Mouse (Mus musculus): Measurements from ENCODE around the gene Mrpl33. TPM values are rescaled to one million over a fixed set of nuclear protein-coding genes. Genes with fewer than 3 reads are reported as not detected.
"Not testable (repeated sequence)": the region's sequence is repeated elsewhere in the genome, so short reads cannot be mapped to it uniquely, and the experiment has no call there.

The Mrpl33 gene
- polyA plus RNA-seq, 1 experiment, result 31.4 TPM

GRCm38 (mm10) chr5:31595868-31596267 lies 867 bp upstream of the Mrpl33 start:
- no peak for DNase-seq (ENCODE audit: low read depth)

GRCm38 (mm10) chr5:31597430-31597944 lies 752 bp downstream of the Mrpl33 start:
- DNase-seq (ENCODE audit: low read depth), result no peak

DNA sequence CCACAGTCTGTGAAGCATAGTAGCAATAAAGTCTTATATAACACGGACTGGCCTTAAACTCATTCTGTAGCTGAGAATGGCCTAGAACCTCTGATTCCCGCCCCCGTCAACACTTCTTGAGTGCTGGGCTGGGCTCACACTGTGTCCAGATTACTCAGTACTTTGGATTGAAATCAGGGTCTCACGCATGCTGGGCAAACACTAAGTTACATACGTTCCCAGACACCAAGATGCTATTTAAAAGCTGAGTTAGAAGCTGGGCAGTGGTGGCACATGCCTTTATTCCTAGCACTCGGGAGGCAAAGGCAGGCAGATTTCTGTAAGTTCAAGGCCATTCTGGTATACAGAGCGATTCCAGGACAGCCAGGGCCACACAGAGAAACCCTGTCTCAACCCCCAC lies 1.4 kb downstream of the Mrpl33 start:
- DNase-seq (ENCODE audit: low read depth), result no peak

- DNase-seq (ENCODE audit: low read depth), result no peak
Measured at GRCm38 (mm10) chr5:31598579-31598978, 1.8 kb downstream of the Mrpl33 start.

DNA sequence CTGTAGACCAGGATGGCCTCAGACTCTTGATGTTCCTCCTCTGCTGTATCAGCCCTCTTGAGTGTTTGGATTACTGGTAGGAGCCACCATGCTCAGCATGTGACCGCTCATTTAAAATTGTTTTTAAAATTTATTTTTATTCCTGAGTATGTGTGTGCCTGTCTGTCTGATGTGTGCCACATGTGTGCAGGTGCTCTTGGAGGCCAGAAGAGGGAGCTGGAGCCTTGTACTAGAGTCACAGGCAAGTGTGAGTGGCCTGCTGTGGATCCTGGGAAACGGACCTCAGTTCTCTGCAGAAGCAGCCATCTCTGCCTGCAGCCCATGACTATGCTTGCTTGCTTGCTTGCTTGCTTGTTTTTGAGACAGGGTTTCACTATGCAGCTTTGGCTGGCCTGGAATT lies 2.4 kb downstream of the Mrpl33 start:
- DNase-seq (ENCODE audit: low read depth), result no peak

DNA sequence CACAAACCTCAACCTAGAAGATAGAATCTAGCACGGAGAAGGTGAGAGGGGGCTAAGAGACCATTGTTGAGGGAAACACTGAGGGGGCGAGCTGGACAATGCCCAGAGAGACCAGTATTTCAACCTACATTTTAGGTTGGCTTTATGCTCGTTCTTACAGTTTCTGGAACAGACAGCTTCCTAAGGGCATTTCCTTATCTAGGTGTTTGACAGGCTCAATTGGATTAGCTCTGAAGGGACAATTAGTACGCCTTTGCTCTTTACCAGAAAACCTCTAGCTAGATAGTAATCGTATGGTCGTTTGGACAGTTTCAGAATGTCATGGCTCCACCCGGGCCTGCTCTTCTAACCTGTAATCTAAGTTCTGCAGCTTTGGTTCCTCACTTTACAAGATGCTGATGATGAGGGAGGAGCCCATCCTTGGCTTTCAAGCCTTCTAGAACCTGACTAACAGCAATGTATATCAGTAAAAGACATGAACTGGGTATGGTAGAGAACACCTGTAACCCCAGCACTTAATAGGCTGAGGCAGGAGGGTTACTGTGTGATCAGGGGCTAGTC lies 4.5 kb downstream of the Mrpl33 start:
- DNase-seq (ENCODE audit: low read depth), result no peak

DNA sequence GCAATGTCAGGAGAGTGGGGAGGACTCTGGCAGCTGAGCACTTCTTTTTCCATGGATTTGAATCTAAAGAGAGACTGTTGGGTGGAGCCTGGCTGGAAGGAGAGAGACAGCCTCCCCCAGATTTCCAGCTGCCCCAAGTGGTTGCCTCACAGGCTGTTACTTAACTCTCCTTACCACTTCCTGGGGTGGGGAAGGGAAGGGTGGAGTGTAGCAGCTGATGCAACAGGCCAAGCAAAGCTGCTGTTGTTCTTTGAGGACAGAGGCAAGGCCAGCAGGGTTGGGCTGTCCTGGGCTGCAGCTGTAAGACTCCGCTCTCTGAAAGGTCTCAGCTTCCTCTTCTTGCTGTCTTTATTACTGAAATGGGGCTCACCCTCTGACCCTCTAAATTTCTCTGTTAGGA lies 5.6 kb downstream of the Mrpl33 start:
- DNase-seq (ENCODE audit: low read depth), result peak; percentile 90

DNA sequence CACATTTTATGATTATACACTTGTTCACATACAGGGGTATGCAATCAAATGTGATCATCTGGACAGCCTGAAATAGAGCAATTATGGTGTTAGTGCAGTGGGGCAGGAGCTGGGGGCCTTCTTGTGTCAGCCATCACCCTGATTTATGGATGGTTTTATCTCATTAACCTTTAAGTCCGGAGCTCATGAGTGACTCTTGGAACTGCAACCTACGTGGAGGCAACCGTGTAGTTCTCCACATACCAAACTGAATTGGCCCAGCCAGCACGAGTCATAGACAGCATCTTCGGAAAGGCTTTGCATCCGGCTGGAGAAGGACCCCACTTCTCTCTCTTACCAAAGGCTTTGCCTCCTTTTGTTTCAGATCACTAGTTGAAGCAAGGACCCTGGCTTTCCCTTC lies 7.0 kb downstream of the Mrpl33 start:
- DNase-seq (ENCODE audit: low read depth), result no peak

DNA sequence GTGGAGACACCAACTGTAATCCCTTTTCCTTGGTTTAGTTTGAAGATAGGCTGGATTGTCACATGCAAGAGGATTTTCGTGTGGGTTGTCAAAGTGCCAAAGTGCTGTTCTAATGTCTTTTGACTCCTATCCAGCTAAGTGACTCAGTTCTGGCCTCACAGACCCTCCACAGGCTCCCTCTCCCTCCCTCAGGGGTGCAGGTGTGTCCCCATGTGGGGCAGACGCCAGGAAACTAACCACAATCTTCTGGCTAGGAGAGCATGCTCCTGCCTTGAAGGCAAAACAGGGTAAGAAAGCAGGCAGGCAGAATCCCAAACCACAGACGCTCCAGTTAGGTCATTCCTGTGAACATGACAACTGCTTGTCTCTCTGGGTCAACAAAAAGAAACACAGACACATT lies 9.4 kb downstream of the Mrpl33 start:
- peak; percentile 97 for DNase-seq (ENCODE audit: low read depth)

DNA sequence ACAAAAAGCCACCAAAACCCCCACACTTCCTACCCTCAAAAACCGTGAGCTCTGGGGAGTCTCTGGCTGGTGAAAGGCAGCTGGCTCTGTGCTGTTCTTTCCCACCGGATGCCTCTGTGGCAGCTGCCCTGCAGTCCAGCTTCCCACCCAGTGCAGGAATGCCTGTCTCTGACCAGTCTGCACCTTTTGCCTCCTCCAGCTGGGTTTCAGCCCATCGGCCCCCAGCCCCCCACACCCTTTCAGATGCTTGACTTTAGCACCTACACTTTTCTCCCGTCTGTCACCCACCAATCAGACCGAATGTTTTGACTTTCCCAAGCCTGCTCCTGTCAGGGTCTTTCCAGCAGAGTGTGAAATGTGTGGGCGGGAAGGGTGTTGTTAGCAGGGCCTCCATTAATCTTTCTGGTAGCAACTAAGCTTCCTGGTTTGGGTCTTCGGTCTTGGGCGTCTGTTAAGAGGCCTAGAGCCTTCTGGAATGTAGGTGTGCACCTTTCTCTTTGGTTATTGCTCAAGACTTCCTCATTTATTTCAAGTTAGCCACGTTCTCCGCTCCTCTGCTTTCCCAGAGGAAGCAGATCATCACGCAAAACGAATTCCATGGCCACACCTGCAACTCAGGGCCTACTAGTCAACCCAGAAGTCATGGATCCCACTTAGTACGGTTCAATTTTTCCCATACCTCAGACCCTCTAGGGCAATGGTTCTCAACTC lies 13.8 kb downstream of the Mrpl33 start:
- DNase-seq (ENCODE audit: low read depth), result no peak

- no peak for DNase-seq (ENCODE audit: low read depth)
Measured at GRCm38 (mm10) chr5:31611186-31611585, 14.5 kb downstream of the Mrpl33 start.

GRCm38 (mm10) chr5:31613852-31614286 lies 17.1 kb downstream of the Mrpl33 start:
- DNase-seq (ENCODE audit: low read depth), result no peak

DNA sequence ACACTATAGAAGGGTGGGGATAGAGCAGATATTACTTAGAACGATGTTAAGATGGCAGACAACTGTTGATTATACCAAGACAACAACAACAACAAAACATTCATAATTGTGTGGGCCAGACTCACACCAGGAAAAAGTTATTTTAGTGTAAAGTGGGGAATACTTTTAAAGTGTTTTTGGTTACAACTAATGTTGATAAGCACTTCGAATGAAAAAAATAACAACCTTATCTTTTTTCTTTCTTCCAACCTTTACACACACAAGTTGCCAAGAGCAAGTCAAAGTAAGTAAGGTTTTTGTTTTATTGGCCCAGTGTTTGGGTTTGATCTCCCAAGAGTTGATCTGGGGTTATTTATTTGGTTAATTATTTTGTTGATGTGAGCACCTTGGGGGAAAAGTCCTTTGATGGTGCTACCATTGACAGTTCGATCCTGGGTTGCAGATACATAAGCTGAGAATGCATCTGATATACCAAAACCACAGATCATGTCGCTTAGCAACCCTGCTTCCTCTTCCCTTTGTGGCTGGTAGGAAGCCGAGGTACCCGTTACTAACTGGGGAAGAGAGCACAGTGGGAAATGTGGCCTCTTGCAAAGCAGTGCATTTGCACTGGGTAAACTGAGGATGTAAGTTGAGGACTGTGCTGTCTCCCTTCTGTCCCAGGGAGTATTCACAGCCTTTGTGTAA lies 17.7 kb downstream of the Mrpl33 start:
- no peak for DNase-seq (ENCODE audit: low read depth)

- DNase-seq (ENCODE audit: low read depth), result no peak
Measured at GRCm38 (mm10) chr5:31620326-31620725, 23.6 kb downstream of the Mrpl33 start.

- DNase-seq (ENCODE audit: low read depth), result no peak
Measured at GRCm38 (mm10) chr5:31627117-31627516, 30.4 kb downstream of the Mrpl33 start.

DNA sequence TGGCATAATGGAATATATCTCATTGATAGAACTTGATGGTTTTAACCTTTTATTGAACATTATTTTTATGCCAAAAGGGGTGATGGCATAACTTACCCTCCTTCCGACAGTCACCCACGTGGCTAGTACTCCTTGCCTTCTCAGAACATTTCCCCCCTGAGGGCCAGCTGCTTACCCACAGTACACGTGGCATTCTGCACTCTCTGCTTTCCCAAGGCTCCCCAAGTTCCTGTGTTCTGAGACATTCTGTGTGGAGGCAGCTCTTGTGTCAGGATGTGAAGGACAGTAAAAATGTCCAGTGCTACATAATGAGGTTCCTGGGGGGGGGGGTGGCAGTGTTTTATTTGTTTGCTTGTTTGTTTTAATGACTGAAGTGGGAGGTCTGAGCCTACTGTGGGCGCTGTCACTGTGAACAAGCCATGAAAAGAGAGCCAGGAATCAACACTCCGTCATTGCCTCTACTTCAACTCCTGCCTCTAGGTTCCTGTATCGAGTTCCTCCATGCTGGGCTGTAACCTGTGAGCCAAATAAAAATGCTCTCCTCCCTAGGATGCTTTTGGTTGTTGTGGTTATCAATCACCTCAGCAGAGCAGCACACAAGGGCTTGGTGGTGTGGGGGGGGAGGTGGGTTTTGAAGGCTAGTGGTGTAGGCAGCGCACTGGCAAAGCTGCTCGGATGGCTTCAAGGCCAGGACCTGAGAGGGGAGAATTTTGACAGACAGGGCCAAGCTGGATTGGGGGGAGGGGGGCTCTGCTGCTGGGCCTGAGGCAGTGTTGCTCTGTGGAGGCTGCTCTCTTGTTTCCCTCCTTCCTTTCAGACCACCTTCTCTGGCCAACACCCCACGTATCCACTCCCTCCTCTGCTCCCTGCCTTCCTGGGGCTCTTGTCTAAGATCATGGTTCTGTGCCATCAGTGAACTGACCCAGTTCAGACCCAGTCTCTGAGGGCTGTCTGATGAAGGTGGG lies 31.1 kb downstream of the Mrpl33 start:
- DNase-seq (ENCODE audit: low read depth), result no peak

DNA sequence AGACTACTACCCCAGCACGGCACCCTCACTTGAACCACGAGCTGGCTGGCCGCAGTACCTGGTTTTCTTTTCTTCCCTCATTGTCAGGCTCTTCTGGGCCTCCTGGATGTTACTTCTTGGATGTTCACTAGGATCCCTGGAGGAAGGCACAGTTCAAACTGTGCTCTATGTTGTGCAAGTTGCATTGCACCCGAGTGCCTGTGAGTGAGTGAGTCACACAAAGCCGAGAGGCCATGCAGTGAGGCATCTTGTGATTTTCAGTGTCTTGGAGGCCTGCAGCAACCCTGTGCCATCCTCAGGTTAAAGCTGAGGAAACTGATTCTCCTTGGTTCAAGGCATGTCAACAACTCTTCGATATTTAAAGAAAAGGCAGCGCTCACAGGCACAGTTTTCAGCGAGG lies 31.8 kb downstream of the Mrpl33 start:
- DNase-seq (ENCODE audit: low read depth), result no peak

- peak; percentile 13 for DNase-seq (ENCODE audit: low read depth)
Measured at GRCm38 (mm10) chr5:31630064-31630463, 33.3 kb downstream of the Mrpl33 start.

DNA sequence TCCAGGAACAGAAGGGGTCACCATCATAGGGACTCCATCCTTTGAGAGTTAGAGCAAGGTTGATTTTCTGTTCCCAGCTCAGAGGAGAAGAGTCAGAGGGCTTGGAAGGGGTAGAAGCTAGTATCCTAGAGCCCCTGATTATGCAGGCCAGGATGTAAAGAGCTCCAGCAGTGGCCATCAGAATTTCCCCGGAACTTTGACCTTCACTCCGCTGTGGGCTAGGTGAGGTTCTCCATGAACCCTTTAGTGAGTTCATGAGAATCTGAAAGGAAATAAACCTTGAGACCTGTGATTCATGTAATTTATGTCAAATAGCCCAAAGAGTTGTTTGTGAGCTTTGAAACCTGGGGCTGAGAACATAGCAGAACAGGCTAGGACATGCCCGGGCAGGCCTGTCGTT lies 34.4 kb downstream of the Mrpl33 start:
- not testable (repeated sequence) for DNase-seq (ENCODE audit: low read depth)

- DNase-seq (ENCODE audit: low read depth), result no peak
Measured at GRCm38 (mm10) chr5:31634161-31634560, 37.4 kb downstream of the Mrpl33 start.

GRCm38 (mm10) chr5:31634679-31635078 lies 37.9 kb downstream of the Mrpl33 start:
- no peak for DNase-seq (ENCODE audit: low read depth)
